Mouse (Mus musculus): ENCODE data around the gene Scamp4.

DNA sequence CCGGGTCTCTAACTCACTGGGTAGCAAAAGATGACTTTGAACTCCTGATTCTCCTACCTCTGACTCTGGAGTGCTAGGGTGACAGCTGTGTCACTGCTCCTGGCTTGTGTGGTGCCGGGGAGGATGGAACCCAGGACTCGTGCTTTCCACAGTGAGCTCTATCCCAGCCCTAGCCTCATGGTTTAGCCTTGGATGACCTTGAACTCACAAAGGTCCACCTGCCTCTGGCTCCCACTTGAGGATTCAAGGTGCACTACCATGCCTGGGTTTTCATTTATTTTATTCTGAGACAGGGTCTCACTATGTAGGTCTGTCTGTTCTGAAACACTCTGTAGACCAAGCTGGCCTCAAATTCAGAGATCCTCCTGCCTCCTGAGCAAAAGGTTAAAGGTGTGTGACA, 11.1 kb downstream of the Scamp4 start:
- TF ChIP-seq CTCF (IDR thresholded peaks at IDR 0.05; ENCODE audit: low read depth) (no peak), EP300 (IDR thresholded peaks at IDR 0.05; ENCODE audit: low read depth) (no peak)
